Mouse (Mus musculus) brain, embryonic 18.5 days (tissue): ENCODE measurements at regions not wholly inside any gene's neighbourhood (a gene's known extent, or its start where the extent isn't known, plus 50 kb on each side); places are given as distances from the start of the nearest gene placed in this dataset.

Source experiments
- DNase-seq: peaks from one replicate; pipeline ENCODE4 v3.0.0-alpha.2; 2012; ENCODE audit warnings: low read depth, low spot score

DNA sequence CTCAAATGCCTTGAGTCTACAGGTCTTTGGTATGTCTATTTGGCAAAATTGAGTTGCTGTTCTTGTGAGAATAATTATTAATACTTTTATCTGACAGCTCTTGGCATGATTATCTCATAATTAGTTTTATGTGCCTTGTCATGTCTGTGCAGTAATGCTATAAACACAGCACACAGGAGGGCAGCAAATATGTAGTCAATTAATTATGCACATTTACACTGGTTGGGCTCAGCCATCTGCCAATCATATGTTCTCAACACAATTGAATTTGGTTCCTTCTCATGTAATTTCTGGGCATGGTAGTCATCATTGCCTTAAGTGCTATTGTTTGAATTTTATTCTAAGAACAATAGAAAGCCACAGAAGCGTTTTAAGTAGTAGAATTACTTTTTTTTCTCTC is 1650.7 kb upstream of the Tenm2 start:
- no peak for DNase-seq

DNA sequence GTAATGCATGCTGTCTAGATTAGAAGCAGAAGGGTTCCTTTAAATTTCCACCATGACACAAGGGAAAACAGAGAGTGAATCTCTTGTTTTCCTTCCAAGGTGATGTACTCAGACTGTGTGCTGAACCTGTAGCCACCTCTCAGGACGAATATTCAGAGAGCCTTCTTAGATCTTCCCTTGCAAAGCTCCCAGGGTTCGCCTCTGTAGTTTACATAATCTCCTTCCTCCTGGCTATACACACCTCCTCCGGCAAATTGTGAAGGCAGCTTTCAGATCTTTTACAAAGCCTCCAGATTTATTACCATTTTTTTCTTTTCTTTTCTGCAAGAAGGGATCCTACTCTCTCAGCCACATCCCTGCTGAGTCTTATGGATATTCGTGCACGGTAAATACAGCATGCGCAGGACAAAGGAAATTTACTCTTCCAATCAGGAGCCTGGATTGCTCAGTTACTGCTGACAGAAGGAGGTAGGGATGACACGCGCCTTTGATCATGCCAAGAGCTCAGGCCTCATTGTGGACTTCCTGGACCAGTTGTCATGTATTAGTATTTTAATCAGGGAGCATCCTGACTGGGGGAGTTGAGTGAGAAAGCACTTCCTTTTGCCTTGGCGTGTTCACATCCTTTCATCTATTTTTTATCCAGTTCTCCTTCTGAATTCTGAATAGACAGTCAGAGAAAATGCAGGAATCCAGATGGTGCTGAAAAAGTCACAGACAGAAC is 1626.0 kb upstream of the Tenm2 start:
- no peak for DNase-seq

DNA sequence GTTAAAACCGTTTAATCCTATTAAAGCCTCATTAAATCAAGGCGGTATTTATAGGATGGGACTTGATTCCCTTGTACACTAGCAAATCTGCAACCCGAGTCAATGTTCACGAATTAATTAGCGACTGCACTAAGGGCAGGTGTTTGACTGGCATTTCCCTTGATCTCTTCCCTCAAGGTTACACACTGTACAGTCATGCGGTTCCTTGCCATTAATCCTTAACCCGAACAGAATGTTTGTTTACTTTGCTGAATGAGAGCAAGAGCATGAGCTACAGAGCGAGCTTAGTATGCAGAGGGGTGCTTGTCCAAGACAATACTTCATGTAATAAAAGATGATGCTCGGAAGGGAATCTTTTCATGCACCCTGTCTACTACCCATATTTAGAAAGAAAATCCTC is 1620.9 kb upstream of the Tenm2 start:
- no peak for DNase-seq

DNA sequence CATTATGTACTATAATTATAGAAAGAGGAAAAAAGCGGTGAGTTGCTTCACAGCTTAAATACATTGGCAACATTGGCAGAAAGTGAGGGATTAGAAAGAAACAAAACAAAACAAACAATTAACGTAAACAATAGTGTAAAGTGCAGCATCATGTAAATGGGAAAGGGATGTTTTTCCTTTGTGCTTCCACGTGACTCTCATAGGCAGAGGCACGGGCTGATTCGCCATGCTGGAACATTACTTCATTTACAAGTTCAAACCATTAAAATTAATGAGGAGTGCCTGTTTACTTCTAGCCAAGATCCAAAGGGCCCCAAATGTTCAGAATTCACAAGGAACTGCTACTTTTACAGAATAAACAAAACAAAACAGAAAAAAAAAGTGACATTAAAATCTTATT is 1593.4 kb upstream of the Tenm2 start:
- DNase-seq: no peak

DNA sequence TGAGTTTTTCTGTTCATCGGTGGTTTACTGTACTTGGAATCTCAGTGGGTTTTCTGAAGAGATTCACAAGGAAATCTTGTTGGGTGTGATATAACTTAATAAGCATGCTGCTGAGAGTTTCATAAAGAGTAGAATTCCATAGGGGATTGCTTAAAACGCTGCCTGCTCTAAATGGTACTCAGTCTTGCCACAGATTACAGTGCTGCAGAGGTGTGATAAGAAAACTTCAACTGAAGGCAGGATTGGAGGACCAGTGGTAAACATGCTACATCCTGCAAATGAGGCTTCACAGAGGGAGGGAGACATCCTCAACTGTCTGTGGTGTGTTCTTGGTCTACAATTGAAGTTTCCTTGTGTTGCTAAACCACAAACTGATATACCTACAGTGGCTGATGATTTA is 1592.6 kb upstream of the Tenm2 start:
- no peak for DNase-seq

DNA sequence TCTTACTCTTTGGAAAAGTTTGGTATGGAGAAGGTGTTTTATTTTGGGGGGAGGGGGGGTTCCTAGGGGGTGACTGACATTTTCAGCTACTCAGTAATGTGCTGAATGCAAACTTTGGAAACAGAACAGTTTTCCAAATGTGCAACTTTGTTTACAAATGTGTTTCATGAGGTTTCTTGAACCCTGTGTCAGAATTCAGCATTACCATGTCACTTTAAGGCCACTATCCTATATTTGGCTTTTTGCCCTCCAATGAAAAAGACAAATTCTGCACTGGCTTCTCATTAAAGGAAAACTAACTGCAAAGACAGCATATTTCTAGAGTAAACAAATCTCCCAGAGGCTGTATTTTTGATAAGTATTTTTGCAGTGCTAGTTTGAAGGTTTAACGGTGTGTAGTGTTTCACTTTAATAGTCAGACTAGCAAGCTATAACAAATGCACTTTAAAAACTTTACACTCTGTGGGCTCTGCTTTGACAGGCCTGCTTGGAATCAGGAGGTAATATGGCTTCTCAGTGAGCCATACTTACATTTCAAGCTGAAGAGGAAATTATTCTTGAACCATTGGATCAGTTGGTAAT is 1589.5 kb upstream of the Tenm2 start:
- no peak for DNase-seq

DNA sequence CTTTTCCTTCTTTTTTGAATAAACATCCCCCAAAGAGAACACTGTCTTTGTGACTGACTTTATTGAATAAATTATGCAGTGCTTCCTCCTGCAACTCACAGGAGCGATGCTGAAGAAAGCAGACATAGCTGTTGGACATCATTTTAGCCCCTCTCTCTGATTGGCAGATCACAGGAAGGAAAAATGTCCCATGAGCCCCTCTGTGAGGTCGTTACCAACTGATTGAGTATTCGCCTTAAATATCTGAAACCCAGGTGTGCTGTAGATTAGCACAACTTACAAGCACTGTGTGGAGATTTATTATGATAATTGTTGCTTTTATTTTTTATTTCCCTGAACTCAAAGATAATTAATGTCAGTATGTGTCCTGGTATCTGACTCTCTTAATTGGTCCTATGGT is 1582.4 kb upstream of the Tenm2 start:
- DNase-seq: no peak

DNA sequence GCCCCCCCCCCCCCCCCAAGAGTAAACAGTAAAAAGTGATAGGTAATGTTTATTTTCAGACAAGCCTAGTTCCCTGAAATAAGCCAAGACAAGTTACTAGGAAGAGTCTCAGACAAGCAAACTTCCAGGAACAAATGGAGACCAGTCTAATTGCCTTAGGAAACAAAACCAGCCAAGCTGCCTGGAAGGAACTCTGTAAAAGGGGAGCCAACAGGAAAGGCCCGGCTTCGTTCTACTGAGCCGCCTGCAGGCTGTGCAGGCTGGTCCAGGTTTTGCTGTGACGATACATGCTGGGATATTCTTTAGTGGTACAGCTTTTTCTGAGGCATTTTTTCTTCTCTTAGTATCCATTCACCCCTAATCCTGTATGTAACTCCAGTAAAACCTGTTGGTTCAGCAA is 1547.8 kb upstream of the Tenm2 start:
- DNase-seq: no peak

DNA sequence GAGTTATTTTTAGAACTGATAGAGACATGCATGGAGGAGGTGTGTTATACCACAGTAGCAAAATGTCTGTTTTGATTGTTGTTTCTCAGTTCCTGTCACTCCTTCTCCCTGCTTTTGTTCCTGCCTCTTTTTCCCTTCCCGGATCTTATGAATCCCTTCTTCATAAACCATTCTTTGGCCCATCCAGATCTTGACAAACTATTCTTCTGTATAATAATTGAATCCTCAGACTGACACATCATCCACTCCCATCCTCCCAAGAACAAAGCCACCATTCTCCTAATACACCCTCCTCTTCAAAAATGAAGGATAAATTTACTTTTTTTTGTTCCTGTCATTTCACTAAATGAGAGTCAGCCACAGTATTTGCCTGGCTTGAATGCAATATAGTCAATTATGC is 1543.8 kb upstream of the Tenm2 start:
- DNase-seq: no peak

DNA sequence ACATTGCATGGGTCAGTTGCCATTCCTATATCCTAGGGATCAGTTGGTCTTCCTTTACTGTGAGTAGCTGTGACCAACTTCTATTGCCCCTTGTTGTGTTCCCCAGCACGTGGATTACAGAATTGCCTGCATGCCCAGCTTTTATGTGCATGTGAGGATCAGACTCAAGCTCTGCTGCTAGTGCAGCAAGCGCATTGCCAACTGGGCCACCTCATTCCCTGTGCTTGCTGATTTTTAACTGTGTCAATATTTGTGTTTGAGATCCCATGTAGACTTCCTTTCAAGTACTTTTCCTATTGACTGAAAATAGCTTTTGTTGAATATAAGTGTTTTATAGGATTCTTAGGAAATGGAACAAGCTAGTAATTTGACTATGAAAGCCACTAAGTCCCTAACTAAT is 1526.5 kb upstream of the Tenm2 start:
- no peak for DNase-seq

DNA sequence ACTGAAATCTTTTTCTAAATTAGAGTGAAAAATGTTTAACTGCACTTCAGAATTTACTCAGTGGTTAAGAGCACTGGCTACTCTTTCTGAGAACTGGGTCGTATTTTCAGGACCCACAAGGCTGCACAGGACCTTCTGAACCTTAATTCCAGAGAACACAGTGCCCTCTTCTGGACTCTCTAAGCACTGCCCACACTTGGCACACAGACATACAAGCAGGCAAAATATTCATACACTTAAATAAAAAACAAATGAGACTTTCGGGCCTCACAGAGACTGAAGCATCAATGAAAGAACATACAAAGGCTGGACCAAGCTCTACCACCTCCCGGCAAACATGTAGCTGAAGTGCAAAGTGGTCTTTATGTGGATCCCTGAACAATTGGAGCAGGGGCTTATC is 1511.8 kb upstream of the Tenm2 start:
- no peak for DNase-seq

DNA sequence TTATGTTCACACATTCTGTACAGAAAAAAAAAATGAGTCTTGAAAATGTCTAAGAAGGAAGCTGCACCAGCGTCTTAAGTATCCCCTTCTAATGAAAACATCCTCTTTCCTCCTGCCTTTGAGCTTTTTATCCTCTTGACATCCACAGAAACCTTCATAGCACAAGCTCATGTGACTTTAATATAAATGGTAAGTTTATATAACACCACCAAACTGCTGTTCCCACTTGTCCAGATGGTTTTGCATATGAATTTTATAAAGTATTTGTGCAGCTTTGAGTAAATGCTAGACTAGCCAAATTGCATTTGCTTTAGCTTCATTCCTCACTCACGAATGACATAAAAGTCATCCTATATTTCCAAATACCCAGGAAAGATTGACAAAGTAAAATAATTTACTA is 1493.3 kb upstream of the Tenm2 start:
- DNase-seq: no peak

DNA sequence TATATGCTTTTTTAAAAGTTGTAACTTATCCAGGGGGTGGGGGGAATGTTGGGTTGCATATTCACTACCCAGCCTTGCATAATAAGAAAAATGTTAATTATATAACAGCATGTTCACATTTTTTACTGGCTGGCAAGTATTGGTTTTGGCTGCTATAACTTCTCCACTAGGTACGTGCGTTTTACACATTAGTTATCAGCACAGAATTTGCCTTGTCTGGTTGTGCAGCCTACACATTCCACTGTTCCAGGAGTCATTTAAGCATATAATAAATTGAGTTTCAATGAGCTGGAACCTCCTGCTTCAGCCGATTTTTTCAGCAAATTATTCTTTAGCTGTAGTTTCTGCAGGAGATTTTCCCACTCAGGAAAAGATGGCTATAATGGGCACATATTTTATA is 1479.9 kb upstream of the Tenm2 start:
- DNase-seq: no peak

DNA sequence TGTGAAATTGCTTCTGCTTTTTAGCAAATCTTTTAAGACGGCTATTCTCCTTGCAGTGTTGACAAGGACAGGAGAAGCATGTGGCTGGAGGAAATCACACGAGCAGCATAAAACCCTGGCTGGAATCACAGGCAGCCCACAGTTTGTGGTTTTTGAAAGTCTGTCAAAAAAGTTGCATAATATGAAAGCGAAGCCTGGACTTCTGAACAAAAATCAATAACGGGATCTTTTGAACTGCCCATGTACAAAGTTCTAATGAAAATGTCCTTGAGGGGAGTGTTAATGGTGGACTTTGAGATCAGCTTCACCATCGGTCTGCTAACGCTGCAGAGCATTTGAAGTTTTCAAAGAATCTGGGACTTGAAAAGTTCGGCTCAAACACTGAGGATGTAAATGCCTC is 1445.5 kb upstream of the Tenm2 start:
- DNase-seq: no peak

DNA sequence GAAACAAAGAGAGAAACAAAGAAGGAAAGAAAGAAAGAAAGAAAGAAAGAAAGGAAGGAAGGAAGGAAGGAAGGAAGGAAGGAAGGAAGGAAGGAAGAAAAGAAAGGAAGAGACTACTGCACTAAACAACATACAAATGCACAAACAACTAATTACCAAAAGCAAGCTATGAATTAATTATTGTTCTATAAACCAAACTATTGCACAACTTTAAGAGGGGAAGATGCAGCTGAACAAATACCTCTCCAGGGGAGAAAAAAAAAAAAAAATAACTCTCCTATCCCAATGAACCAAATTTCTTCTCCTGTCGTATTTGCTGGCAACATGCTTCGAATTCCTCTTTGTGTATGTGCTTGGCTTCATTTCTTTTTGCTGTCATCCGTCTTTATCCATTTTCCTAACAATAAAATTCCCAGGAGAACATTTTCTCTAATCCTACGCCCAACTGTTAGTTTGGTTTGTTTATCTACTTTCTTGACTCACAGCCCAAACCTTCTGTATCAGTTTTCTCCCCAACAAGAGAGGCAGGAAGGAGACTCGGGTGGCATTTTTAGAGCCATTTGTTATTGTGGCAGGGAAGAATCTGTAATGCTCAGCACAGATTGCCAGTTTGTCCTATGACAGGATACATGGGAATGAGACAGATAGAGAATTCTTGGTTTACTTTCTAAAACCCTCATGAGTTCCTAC is 1437.7 kb upstream of the Tenm2 start:
- peak; percentile 66 for DNase-seq
